Mouse (Mus musculus) mesoderm, embryonic 11.5 days (tissue): ENCODE measurements at regions not wholly inside any gene's neighbourhood (a gene's known extent, or its start where the extent isn't known, plus 50 kb on each side); places are given as distances from the start of the nearest gene placed in this dataset.

Experiments
- DNase-seq: peaks from one replicate; pipeline ENCODE4 v3.0.0-alpha.2; 2012; ENCODE audit warnings: low read depth, low spot score

DNA sequence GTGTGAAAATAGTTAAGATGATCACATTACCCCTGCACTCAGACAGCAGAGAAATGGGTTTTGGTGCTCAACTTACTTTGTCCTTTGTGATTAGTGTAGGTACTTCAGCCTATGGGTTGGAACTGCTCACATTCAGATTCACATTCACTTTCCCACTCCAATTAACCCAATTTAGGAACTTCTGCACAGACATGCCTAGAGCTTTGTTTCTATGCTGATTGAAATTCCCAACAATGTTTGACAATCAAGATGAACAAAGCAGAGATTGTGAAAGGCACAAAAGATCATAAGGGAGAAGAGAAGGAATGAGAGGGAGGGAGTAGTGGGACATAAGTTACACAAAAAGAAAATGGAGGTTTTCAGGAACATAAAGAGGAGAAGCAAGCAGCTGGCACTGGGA lies 285.0 kb downstream of the Gm17521 start:
- DNase-seq = no peak

GRCm38 (mm10) chrX:122719949-122720348 lies 309.5 kb downstream of the Gm17521 start:
- DNase-seq = peak; percentile 1
